Mouse (Mus musculus): Measurements from ENCODE around the gene Lhb. TPM values are rescaled to one million over a fixed set of nuclear protein-coding genes. Genes with fewer than 3 reads are reported as not detected.

Gene Lhb
- polyA plus RNA-seq, 1 experiment from 2014 or later, result not detected

- Histone ChIP-seq H3K4me2 (replicated peaks; ENCODE audit: low read depth) (peak overlapping the region; percentile 52), H3K4me3 (ENCODE audit: low read depth, low read length) (peak overlapping the region; percentile 11; the same call in 1 of the 2 replicates), H3K9me3 (ENCODE audit: control insufficient read depth) (no peaks in the 10 kb centered on the region), H3K36me3 (ENCODE audit: control insufficient read depth, insufficient read depth) (0 out of 2 replicates have a peak, but pooled peaks cover under 1% of the 10 kb centered on the region), H3K27me3 (replicated peaks; ENCODE audit: control insufficient read depth, insufficient read depth, low read length) (peaks cover 59% of the 10 kb centered on the region), H3K27ac (ENCODE audit: low read depth, low read length) (no peak overlapping the region), H3K9ac (ENCODE audit: low read depth, low read length) (no peak overlapping the region), H3K4me1 (replicated peaks; ENCODE audit: control insufficient read depth, insufficient read depth, low read length) (peaks cover 14% of the 10 kb centered on the region; the same call in 1 of the 2 replicates)
- no peak for TF ChIP-seq CTCF (IDR thresholded peaks at IDR 0.05; ENCODE audit: low read depth)
- WGBS, result 25% methylated on average over 37 of the region's 37 CpGs
- ATAC-seq, result no peak
Measured at GRCm38 (mm10) chr7:45415636-45416035, 5.0 kb upstream of the Lhb start.

GRCm38 (mm10) chr7:45417962-45418492, 2.6 kb upstream of the Lhb start:
- H3K4me2 ChIP-seq (replicated peaks; ENCODE audit: low read depth), result no peak overlapping the region
- no peak overlapping the region for H3K27ac ChIP-seq (ENCODE audit: low read depth, low read length)
- H3K9ac ChIP-seq (ENCODE audit: low read depth, low read length), result no peak overlapping the region
- WGBS, result 14% methylated on average over 13 of the region's 13 CpGs
- no peak overlapping the region for H3K4me3 ChIP-seq (ENCODE audit: low read depth, low read length)
- no peak for TF ChIP-seq CTCF (IDR thresholded peaks at IDR 0.05; ENCODE audit: low read depth)
- ATAC-seq, result no peak
- H3K27me3 ChIP-seq (replicated peaks; ENCODE audit: control insufficient read depth, insufficient read depth, low read length), result peaks cover 46% of the 10 kb centered on the region
- peaks cover 23% of the 10 kb centered on the region for H3K36me3 ChIP-seq (ENCODE audit: control insufficient read depth, insufficient read depth)
- H3K9me3 ChIP-seq (ENCODE audit: control insufficient read depth), result no peaks in the 10 kb centered on the region
- peaks cover 14% of the 10 kb centered on the region; the same call in 1 of the 2 replicates for H3K4me1 ChIP-seq (replicated peaks; ENCODE audit: control insufficient read depth, insufficient read depth, low read length)

GRCm38 (mm10) chr7:45419859-45420614, 583 bp upstream of the Lhb start:
- Histone ChIP-seq H3K9ac (ENCODE audit: low read depth, low read length) (no peak overlapping the region), H3K36me3 (ENCODE audit: control insufficient read depth, insufficient read depth) (peaks cover 43% of the 10 kb centered on the region), H3K27ac (ENCODE audit: low read depth, low read length) (no peak overlapping the region), H3K4me3 (ENCODE audit: low read depth, low read length) (no peak overlapping the region), H3K4me2 (replicated peaks; ENCODE audit: low read depth) (no peak overlapping the region), H3K27me3 (replicated peaks; ENCODE audit: control insufficient read depth, insufficient read depth, low read length) (peaks cover 27% of the 10 kb centered on the region), H3K4me1 (replicated peaks; ENCODE audit: control insufficient read depth, insufficient read depth, low read length) (0 out of 2 replicates have a peak, but pooled peaks cover 3% of the 10 kb centered on the region), H3K9me3 (ENCODE audit: control insufficient read depth) (no peaks in the 10 kb centered on the region)
- WGBS, result 10% methylated on average over 27 of the region's 27 CpGs
- no peak for ATAC-seq
- no peak for TF ChIP-seq CTCF (IDR thresholded peaks at IDR 0.05; ENCODE audit: low read depth)

- H3K9ac ChIP-seq (ENCODE audit: low read depth, low read length), result no peak overlapping the region
- TF ChIP-seq CTCF (IDR thresholded peaks at IDR 0.05; ENCODE audit: low read depth), result no peak
- H3K4me1 ChIP-seq (replicated peaks; ENCODE audit: control insufficient read depth, insufficient read depth, low read length), result no peaks in the 10 kb centered on the region
- H3K27me3 ChIP-seq (replicated peaks; ENCODE audit: control insufficient read depth, insufficient read depth, low read length), result peaks cover 16% of the 10 kb centered on the region; the same call in 1 of the 2 replicates
- no peak for ATAC-seq
- H3K4me2 ChIP-seq (replicated peaks; ENCODE audit: low read depth), result no peak overlapping the region
- WGBS, result 93% methylated on average over 14 of the region's 14 CpGs
- no peaks in the 10 kb centered on the region for H3K9me3 ChIP-seq (ENCODE audit: control insufficient read depth)
- H3K36me3 ChIP-seq (ENCODE audit: control insufficient read depth, insufficient read depth), result peaks cover 54% of the 10 kb centered on the region
- H3K4me3 ChIP-seq (ENCODE audit: low read depth, low read length), result no peak overlapping the region
- no peak overlapping the region for H3K27ac ChIP-seq (ENCODE audit: low read depth, low read length)
Measured at GRCm38 (mm10) chr7:45421194-45421593, 574 bp downstream of the Lhb start.

GRCm38 (mm10) chr7:45426556-45426955, 5.9 kb downstream of the Lhb start:
- TF ChIP-seq CTCF (IDR thresholded peaks at IDR 0.05; ENCODE audit: low read depth), result no peak
- WGBS, result 89% methylated on average over 8 of the region's 8 CpGs
- H3K4me3 ChIP-seq (ENCODE audit: low read depth, low read length), result no peak overlapping the region
- no peak overlapping the region for H3K27ac ChIP-seq (ENCODE audit: low read depth, low read length)
- H3K27me3 ChIP-seq (replicated peaks; ENCODE audit: control insufficient read depth, insufficient read depth, low read length), result no peaks in the 10 kb centered on the region
- no peak overlapping the region for H3K4me2 ChIP-seq (replicated peaks; ENCODE audit: low read depth)
- ATAC-seq, result no peak
- peaks cover 91% of the 10 kb centered on the region for H3K36me3 ChIP-seq (ENCODE audit: control insufficient read depth, insufficient read depth)
- no peaks in the 10 kb centered on the region for H3K4me1 ChIP-seq (replicated peaks; ENCODE audit: control insufficient read depth, insufficient read depth, low read length)
- H3K9me3 ChIP-seq (ENCODE audit: control insufficient read depth), result no peaks in the 10 kb centered on the region
- H3K9ac ChIP-seq (ENCODE audit: low read depth, low read length), result no peak overlapping the region

- Histone ChIP-seq H3K4me2 (replicated peaks; ENCODE audit: low read depth) (peak overlapping the region; percentile 81), H3K27ac (ENCODE audit: low read depth, low read length) (peak overlapping the region; percentile 79; the same call in 1 of the 2 replicates), H3K4me3 (ENCODE audit: low read depth, low read length) (peak overlapping the region; percentile 77), H3K9ac (ENCODE audit: low read depth, low read length) (peak overlapping the region; percentile 61), H3K4me1 (replicated peaks; ENCODE audit: control insufficient read depth, insufficient read depth, low read length) (peaks cover 4% of the 10 kb centered on the region; the same call in 1 of the 2 replicates), H3K27me3 (replicated peaks; ENCODE audit: control insufficient read depth, insufficient read depth, low read length) (no peaks in the 10 kb centered on the region), H3K9me3 (ENCODE audit: control insufficient read depth) (no peaks in the 10 kb centered on the region), H3K36me3 (ENCODE audit: control insufficient read depth, insufficient read depth) (peaks cover 27% of the 10 kb centered on the region)
- TF ChIP-seq CTCF (IDR thresholded peaks at IDR 0.05; ENCODE audit: low read depth), result no peak
- no peak for ATAC-seq
- 1% methylated on average over 7 of the region's 7 CpGs for WGBS
Measured at GRCm38 (mm10) chr7:45433835-45434202, 13.2 kb downstream of the Lhb start.
